Mouse (Mus musculus): ENCODE results near the gene Cdc6.

The Cdc6 gene

DNA sequence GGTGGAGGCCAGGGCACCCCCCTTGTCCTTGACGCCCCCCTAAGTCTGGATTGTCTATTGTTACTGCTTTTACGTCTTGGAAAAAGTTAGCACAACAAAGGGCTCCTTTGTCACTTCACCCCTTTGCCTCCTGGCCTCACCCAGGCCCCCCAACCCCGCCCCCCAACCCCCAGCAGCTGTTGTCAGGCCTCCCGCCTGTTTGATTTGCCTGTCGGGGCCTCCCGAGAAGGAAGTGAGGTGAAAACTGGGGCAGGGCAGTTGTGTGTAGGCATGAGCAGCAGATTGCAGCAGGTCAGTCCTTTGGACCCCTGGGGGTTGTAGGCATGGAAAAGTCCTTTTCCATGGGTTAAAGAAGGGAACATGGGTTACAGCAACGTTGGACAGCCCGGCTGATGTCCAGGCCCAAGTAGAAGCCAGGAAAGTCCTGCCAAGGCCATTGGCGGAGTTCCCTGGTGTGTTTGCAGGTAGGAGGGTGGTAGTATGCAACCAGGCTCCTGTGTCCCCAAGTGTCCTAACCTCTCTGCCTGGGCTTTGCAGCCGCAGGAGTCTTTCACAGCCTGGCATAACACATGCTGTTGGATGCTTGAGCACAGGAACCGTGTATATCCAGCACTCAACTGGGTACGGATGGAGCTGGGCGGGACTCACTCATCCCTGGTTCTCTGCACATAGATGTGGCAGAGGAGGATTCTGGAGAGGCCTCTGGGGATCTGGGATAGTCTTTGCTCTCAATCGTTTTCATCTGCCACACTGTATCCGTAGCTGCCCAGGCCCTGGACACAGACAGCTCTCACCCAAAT lies 57.2 kb downstream of the Cdc6 start:
- in situ Hi-C loops (cut with MboI; ENCODE audit: low pct_unique_long_range_greater_than_20kb in 1 of 2, low sequenced_read_pairs in 2 of 2, unreplicated experiment in 1 of 2), result no loop called here

- in situ Hi-C loops (cut with MboI; ENCODE audit: low pct_unique_long_range_greater_than_20kb in 1 of 2, low sequenced_read_pairs in 2 of 2, unreplicated experiment in 1 of 2), result no loop called here
These were observed 57.9 kb downstream of the Cdc6 start for GRCm38 (mm10) chr11:98965416-98966077.

DNA sequence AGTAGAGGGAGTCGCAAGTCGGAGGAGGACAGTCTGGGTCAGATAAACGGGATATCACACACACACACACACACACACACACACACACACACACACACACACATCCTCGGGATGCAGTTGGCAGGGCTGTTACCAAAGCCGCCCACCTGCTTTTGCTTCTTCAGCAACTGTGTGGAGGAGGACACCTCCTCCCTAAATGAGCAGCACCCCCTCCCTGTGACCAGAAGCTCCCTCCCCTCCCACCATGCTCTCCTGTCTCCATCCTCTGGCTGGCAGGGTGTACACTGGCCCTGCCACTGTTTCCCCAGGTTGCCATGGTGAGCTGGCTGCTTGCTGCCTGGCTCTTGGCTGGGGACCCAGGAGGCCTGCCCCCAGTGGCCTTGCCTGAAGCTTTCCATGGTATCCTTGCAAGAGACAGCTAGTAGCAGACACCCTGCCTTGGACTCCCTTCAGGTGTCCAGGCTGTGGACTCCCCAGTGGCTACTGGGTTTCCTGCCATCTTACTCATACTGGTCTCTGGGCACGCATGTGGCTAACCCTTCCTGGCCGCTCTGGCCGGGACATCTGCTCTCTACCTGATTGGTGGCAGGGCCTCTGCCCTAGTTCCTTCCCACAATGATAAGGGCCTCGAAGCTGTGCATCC lies 59.0 kb downstream of the Cdc6 start:
- in situ Hi-C loops (cut with MboI; ENCODE audit: low pct_unique_long_range_greater_than_20kb in 1 of 2, low sequenced_read_pairs in 2 of 2, unreplicated experiment in 1 of 2), result no loop called here

GRCm38 (mm10) chr11:98968079-98968478 lies 60.5 kb downstream of the Cdc6 start:
- in situ Hi-C loops (cut with MboI; ENCODE audit: low pct_unique_long_range_greater_than_20kb in 1 of 2, low sequenced_read_pairs in 2 of 2, unreplicated experiment in 1 of 2), result no loop called here

- in situ Hi-C loops (cut with MboI; ENCODE audit: low pct_unique_long_range_greater_than_20kb in 1 of 2, low sequenced_read_pairs in 2 of 2, unreplicated experiment in 1 of 2), result no loop called here
These were observed 61.3 kb downstream of the Cdc6 start for GRCm38 (mm10) chr11:98968716-98969495.

DNA sequence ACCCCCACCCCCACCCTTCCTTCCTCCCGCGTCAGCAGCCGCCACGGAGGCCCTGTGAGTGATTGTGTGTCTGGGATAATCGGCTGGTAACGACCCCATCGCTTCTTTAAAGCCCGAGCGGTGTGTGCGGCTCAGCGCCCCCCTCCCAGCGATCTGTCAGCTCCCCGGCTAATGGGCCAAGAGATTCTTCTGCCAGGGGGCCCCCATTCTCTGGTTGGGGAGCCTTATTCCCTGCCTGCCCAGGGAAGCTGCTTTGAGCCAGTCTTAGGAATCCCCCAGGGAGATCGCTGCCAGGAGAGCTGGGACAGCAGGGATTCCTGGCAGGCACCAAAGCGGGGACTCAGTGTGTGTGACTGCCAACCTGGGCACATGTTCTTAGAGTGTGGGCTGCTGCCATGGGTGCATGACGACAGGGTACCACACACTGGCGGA lies 61.9 kb downstream of the Cdc6 start:
- in situ Hi-C loops (cut with MboI; ENCODE audit: low pct_unique_long_range_greater_than_20kb in 1 of 2, low sequenced_read_pairs in 2 of 2, unreplicated experiment in 1 of 2), result no loop called here

DNA sequence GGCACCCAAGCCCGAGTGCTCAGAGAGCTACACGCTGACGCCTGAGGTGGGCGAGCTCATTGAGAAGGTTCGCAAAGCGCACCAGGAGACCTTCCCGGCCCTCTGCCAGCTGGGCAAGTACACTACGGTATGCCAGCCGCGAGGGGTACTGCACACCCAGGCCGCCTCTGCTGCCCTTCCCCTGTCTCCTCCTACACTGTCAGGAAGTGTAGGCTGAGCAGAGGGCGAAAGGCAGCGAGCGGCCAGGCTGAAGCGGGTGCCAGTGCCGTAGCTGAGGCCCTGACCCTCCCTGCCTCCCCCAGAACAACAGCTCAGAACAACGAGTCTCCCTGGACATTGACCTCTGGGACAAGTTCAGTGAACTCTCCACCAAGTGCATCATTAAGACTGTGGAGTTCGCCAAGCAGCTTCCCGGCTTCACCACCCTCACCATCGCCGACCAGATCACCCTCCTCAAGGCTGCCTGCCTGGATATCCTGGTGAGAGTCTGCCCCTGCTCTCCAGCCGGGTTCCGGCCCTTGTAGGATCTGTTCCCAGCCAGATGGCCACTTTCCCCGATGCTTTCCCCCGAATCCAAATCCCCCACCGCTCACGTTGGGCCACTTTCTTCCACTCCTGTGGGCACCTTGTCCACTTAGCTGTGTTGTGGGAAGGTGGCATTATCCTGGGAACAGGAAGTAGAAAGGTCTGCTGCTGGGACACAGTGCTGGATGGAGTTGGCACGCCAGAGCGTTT lies 62.8 kb downstream of the Cdc6 start:
- in situ Hi-C loops (cut with MboI; ENCODE audit: low pct_unique_long_range_greater_than_20kb in 1 of 2, low sequenced_read_pairs in 2 of 2, unreplicated experiment in 1 of 2), result loop anchor here (5.0 to 10.0 kb wide), 4 partner anchors 33 to 184 kb away; partner anchors contain the start of genes Ccr7 (in 1 of the 2) and Rara (in 1 of the 2)

DNA sequence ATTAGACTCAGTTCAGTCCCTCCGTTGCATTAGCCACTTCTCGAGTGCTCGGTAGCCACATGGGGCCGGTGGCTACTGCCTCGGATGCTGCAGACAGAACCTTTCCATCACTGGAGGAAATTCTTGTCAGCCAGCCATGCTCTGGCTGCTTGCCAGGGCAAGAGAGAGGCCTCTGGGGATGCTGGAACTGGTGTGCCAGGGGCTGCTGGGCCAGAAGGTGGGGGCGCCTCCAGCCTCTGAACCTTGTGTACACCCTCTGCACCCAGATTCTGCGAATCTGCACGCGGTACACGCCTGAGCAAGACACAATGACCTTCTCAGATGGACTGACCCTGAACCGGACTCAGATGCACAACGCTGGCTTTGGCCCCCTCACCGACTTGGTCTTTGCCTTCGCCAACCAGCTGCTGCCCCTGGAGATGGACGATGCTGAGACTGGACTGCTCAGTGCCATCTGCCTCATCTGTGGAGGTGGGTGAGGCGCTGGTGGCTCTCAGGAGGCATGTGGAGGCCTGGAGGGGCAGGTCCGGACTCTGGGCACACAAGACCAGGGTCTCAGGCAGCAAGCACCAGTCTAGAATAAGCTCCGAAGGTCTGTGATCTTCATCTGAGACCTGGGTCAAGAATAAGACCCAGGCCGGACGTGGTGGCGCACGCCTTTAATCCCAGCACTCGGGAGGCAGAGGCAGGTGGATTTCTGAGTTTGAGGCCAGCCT lies 63.9 kb downstream of the Cdc6 start:
- in situ Hi-C loops (cut with MboI; ENCODE audit: low pct_unique_long_range_greater_than_20kb in 1 of 2, low sequenced_read_pairs in 2 of 2, unreplicated experiment in 1 of 2), result loop anchor here (5.0 to 10.0 kb wide), 4 partner anchors 34 to 183 kb away; partner anchors contain the start of genes Ccr7 (in 1 of the 2) and Rara (in 1 of the 2)

DNA sequence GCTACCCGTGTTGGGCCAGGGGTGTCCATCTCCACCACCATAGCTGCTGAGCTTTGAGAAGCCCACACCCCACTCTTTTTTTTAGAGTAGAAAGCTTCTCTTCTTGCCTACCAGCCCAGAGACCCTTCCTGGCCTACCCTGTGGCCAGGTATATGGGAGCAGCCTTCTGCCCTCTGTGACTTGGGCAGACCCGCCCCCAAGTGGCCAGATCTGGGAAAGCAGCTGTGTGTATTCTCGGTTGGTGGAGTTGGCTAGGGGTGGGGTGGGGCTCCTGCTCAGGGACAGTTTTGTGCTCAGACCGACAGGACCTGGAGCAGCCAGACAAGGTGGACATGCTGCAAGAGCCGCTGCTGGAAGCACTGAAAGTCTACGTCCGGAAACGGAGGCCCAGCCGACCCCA lies 64.6 kb downstream of the Cdc6 start:
- in situ Hi-C loops (cut with MboI; ENCODE audit: low pct_unique_long_range_greater_than_20kb in 1 of 2, low sequenced_read_pairs in 2 of 2, unreplicated experiment in 1 of 2), result loop anchor here (5.0 to 10.0 kb wide), 4 partner anchors 35 to 183 kb away; partner anchors contain the start of genes Ccr7 (in 1 of the 2) and Rara (in 1 of the 2)

DNA sequence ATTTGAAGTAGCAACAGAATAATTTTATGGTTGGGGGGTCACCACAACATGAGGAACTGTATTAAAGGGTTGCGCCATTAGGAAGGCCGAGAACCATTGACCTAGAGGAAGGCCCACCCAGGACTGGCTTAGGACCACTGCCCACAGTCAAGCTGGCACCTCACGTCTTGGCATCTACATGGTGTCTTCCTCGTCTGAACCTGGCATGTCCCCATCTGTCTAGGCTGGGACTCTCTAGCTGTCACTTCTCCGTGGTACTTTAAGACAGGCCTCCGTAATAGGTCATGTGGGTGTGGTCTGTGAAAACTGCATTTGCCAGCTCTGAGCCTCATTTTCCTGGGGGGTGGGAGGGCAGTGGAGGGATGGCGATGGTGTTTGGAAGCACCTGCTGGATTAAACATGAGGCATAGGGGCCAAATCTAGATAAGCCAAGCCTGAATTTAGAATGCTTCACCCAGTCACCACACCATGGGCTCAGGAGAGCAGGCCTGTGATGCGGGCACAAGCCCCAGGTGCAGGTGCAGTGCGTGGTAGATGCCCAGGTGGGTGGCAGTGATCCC lies 65.3 kb downstream of the Cdc6 start:
- in situ Hi-C loops (cut with MboI; ENCODE audit: low pct_unique_long_range_greater_than_20kb in 1 of 2, low sequenced_read_pairs in 2 of 2, unreplicated experiment in 1 of 2), result loop anchor here (5.0 to 10.0 kb wide), 4 partner anchors 36 to 182 kb away; partner anchors contain the start of genes Ccr7 (in 1 of the 2) and Rara (in 1 of the 2)

Measured in mouse embryonic stem cell (cell line).